Mouse (Mus musculus) NIH3T3 (cell line): ENCODE measurements around the gene Pdcd1lg2.

Experiments
- DNase-seq: peaks from one replicate; pipeline ENCODE4 v3.0.0-alpha.2; 2012; ENCODE audit warnings: low read depth

Gene Pdcd1lg2

DNA sequence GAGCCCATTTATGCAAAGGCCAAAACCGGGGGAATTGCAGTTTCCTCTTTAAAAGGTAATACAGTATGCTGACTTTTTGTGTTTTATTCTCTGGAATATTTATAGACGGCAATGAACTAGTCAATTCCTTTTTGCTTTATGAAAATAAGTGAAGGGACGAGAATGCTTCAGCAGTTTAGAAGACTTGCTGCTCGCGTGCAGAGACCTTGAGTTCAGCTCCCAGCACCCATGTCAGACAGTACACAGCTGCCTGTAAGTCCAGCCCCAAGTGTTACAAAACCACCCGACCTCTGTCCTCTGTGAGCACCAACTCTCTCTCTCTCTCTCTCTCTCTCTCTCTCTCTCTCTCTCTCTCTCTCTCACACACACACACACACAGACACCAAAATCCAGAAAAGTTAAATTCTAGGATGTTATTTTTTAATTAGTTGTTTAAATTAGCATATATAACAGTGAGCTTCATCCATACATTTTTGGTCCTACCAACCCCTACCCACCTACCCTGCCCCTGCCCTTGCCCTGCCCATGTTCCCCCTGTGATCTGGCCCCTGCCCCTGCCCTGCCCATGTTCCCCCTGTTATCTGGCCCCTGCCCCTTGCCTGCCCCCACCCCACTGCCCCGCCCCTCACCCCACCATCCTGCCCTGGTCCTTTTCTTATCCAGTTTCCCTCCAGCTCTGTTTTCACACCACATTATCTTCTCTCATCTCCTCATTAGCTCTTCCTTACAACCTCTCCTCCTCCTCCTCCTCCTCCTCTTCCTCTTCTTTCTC is 86.3 kb downstream of the Pdcd1lg2 start:
- DNase-seq: no peak

- DNase-seq: no peak
Observed at GRCm38 (mm10) chr19:29497874-29498273, 87.2 kb downstream of the Pdcd1lg2 start.

DNA sequence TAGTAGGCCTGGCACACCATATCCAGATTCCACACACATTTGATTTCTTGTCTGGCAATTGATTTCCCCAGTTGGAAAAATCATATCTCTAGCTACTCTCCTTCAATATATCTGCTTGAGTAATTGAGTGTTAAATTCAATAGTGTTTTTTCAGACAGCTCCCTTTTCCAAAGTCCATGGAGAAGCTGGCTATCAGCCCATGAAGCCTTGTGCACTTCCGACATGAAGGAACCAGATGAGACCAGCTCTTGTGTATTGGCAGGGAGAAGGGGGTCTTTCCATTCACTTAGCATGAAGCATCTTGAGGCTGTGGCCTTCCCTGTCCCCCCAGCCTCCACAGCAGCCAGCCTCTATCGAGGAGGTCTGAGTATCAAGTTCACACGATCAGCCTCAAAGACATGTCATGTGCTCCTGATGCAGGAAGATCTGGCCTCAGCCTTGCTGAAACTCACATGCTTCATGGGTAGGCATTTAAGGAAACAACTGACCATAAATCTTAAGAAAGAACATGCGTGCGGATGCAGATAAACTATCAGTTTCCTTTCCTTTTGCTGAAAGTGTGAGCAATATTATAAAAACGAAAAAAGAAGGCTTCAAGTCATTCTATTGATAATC is 88.2 kb downstream of the Pdcd1lg2 start:
- no peak for DNase-seq

DNA sequence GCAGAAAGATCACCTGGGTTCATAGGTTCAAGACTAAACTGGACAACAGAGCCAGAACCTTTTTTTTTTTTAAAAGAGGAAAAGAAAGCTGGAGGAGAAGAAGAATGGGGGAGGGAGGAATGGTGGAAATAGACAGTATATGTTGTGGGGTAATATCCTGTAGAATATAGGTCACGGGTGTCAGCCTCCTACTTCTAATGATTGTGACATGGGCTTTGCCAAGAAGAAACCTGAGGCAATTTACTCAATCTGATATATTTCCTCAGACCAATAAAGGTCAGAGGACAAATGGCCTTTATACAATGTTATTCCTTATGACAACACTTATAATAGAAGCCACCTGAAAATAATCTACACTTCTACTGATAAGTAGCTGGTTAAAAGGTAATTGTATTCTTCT is 89.6 kb downstream of the Pdcd1lg2 start:
- no peak for DNase-seq

GRCm38 (mm10) chr19:29501106-29501505 is 90.4 kb downstream of the Pdcd1lg2 start:
- peak; percentile 57 for DNase-seq

DNA sequence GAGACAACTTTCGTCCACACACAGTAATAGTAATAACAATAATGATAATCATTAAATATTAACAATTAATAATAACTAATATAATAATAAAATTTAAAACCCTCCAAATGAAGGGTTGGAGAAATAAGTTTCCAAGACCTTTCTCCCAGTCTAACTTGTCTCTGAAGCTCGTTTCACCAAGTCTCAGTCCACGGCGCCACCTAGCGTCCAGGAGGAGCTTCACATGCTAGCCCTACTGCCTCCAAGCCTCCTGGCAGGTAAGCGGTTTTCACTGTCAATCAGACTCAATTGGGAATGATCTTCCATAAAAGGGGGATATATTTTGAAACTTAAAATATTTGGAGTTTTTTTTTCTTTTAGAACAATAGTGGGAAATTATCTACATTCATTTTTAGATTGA is 90.8 kb downstream of the Pdcd1lg2 start:
- DNase-seq: peak; percentile 91

GRCm38 (mm10) chr19:29504131-29504530 is 93.4 kb downstream of the Pdcd1lg2 start:
- DNase-seq: no peak

DNA sequence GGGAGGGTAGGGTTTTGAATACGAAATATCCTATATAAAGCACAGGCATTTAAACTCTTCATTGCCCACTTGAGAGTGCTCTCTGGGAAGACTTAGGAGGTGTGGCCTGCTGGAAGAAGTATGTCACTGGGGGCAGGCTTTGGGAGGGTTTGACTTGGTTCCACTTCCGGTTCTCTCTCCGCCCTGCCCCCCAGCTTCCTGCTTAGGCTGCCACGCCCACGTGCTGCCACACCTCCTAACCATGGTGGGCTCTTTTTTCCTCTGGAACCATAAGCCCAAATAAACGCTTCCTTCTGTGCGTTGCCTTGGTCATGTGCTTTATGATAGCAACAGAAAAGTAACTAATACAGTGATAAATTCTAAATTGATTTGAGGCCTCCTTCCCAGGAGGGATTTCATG is 94.9 kb downstream of the Pdcd1lg2 start:
- DNase-seq: no peak

GRCm38 (mm10) chr19:29508208-29508607 is 97.5 kb downstream of the Pdcd1lg2 start:
- peak; percentile 53 for DNase-seq

DNA sequence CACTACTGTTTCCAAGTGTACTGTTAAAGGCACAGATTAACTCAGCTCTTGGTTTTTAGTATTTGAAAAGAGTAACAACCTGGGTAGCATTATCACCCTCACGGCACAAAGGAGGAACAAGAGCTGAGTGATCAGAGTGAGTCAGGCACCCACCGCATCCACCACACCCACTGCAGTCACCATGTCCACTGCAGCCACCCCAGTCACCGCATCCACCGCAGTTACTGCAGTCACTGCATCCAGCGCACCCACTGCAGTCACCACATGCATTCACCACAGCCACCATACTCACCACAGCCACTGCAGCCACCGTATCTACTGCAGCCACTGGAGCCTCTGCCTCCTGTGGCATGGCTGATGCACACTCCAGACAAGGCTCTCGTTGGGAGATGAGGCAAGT is 99.1 kb downstream of the Pdcd1lg2 start:
- DNase-seq: no peak

DNA sequence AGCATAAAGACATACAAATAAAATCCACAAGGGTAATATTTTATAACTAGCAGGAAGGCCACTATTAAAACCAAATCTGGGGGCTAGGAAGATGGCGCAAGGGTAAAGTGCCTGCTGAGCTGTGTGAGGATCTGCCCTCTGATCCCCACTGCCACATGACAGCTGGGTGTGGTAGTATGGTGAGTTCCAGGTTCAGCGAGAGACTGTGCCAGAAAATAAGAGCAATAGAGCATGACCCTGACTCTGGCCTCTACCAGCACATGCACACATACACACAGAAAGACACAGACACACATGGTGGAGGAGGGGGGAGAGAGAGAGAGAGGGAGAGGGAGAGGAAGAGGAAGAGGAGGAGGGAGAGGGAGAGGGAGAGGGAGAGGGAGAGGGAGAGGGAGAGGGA is 101.1 kb downstream of the Pdcd1lg2 start:
- no peak for DNase-seq

- DNase-seq: no peak
Observed at GRCm38 (mm10) chr19:29513111-29513766, 102.5 kb downstream of the Pdcd1lg2 start.

DNA sequence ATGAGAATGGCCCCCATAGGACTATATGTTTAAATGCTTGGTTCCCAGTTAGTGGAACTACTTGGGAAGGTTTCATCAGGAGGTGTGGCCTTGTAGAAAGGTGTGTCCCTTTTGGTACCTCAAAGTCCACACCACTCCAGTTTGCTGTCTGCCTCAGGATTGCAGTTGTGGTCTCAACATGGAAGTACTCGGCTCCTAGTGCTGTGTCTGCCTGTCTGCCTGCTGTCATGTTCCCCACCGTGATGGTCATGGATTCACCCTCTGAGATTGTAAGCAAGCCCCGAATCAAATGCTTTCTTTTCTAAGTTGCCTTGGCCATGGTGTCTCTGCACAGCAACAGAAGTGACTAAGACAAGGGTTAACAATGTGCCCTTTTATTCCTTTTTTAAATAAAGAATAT is 103.4 kb downstream of the Pdcd1lg2 start:
- no peak for DNase-seq

GRCm38 (mm10) chr19:29515386-29515785 is 104.7 kb downstream of the Pdcd1lg2 start:
- DNase-seq: no peak

GRCm38 (mm10) chr19:29515991-29516390 is 105.3 kb downstream of the Pdcd1lg2 start:
- DNase-seq: no peak

DNA sequence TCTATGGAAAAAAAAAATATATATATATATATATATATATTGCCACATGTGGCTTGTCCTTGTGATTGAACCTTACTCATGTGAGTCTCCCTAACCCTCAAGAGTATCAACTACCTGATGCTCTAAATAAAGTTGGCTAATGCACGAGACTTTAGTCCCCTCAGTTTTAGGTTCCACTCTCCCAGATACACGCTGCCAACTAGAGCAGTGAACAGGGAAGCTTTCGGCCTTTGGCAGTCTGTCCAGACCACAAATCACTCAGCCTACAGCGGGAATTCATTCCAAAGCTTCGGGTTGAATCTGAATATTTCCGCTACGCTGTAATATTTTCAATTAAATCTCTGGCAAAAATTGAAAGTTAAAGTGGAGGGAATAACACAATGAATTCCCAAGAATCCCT is 107.7 kb downstream of the Pdcd1lg2 start:
- peak; percentile 72 for DNase-seq

DNA sequence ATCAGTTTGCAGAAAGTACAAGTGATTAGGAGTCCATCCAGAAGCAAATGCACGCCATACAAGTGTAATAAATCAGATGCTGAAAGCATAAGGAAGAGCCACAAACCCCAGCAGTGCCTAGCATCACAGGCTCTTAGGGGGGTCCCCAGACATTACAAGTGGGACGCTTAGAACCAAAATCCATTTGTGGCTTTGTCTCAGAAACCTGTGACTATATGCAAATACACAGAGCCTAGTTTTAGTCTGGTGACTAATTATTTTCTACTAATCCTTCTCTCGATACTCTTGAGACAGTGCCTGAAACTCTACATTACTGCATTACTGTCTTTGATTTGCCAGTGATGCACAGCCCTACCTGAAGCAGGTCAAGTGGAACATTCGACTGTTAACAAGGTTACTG is 108.2 kb downstream of the Pdcd1lg2 start:
- no peak for DNase-seq
